Mouse (Mus musculus): ENCODE data around the gene Lmx1a.

Gene Lmx1a

GRCm38 (mm10) chr1:167788684-167789413 lies 99.8 kb downstream of the Lmx1a start:
- no peak for DNase-seq (ENCODE audit: low spot score)

- no peak for DNase-seq (ENCODE audit: low spot score)
Observed at GRCm38 (mm10) chr1:167789448-167789847, 100.4 kb downstream of the Lmx1a start.

GRCm38 (mm10) chr1:167790688-167791087 lies 101.7 kb downstream of the Lmx1a start:
- no peak for DNase-seq (ENCODE audit: low spot score)

- DNase-seq (ENCODE audit: low spot score): no peak
Observed at GRCm38 (mm10) chr1:167791221-167791620, 102.2 kb downstream of the Lmx1a start.

DNA sequence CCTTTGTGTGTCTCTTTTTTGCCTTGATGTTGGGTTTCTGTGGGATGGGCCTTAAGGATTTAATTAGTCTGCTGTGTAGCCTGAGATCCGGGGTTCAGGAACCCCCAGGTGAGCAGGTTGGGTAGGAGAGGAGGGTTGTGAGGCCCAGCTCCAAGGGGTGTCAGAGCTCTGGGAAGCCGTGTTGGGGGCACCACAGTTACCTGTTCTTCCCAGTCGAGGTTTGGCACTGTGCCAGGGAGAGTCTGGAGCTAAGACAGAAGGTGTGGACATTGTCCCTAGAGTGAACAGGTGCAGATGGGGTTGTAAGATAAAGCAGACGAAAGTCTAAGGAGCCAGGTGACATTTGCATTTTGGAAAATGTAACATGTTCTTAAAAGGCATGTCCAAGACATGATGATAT lies 112.9 kb downstream of the Lmx1a start:
- DNase-seq (ENCODE audit: low spot score): no peak

DNA sequence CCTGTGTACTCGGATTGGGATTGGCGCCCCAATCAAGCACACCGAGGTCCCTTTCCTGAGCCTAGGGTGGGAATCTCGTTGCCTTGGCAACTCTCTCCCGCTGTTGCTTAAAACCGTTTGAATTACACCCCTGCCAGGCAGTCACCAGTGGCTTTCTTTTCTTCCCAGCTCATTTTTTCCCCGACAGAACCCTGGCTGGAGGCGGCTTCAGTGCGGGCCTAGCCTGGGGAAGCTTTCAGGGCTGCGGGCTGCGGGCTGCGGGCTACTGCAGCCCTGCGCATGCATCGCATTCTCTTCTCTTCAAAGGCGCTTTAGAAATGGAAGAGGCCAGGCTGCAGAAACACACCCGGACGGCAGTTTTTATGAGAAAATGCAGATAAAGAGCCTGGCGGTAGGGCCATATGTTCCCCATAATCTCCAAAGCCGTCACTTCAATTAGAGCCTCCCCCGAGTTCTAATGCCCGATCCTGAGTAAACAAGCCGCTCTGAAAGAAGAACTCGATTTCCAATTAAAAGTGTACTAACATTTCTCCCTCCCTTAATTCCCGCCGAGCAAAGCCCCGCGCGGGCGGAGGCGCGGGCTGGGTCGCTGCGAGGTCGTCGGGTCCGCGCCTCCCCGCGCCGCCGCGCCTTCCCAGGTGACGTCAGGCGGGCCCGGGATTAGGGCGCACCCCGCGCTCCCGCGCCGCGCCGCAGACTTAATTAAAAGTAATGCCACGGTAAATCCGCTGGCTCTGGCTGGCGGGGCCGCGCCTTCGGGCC lies 113.7 kb downstream of the Lmx1a start:
- DNase-seq (ENCODE audit: low spot score): no peak

DNA sequence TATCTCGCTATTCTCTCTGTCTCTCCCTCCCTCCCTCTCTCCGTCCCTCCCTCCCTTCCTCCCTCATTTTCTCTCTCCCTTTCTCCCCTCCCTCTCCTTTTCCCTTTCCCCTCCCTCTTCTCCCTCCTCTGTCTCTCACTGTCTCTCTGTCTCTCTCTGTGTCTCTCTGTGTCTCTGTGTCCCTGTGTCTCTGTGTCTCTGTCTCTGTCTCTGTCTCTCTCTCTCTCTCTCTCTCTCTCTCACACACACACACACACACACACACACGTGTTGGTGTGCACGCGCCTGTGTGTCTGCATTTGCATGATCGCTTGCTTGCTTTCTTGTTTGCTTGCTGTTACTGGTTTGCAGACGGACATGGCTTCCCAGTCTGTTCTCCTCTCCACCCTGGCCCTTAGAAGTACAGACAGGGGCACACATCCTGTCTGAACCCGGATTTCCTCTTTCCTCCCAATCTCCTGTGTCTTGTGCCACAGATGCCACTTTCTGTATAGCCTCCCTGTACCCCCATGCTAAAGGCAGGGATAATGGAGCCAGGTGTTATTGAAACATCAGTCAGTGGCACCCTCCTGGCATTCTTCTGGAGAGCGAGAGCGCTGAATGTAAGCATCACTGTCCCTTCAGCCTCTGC lies 114.4 kb downstream of the Lmx1a start:
- no peak for DNase-seq (ENCODE audit: low spot score)

GRCm38 (mm10) chr1:167804836-167805235 lies 115.8 kb downstream of the Lmx1a start:
- DNase-seq (ENCODE audit: low spot score): no peak

DNA sequence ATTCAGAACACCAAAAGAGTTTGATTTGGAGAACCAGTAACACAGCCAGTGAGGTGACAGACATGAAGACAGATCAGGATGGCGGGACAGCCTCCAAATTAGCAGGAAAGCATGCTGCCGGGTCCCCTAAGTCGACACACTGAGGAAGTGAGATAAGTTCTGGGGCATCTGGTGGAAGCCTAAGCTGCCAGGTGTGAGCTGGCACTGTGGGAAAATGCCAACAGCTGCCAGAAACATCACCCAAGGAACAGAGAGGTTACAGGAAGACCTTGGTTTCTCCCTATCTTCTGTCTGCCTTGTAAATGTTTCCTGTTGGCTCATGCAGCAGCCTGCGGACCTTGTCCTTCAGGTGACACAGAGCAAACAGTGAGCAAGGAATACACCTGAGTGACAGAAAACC lies 122.1 kb downstream of the Lmx1a start:
- DNase-seq (ENCODE audit: low spot score): no peak

- no peak for DNase-seq (ENCODE audit: low spot score)
Observed at GRCm38 (mm10) chr1:167815166-167815565, 126.1 kb downstream of the Lmx1a start.

- no peak for DNase-seq (ENCODE audit: low spot score)
Observed at GRCm38 (mm10) chr1:167817028-167817427, 128.0 kb downstream of the Lmx1a start.

- DNase-seq (ENCODE audit: low spot score): no peak
Observed at GRCm38 (mm10) chr1:167817616-167818015, 128.6 kb downstream of the Lmx1a start.

DNA sequence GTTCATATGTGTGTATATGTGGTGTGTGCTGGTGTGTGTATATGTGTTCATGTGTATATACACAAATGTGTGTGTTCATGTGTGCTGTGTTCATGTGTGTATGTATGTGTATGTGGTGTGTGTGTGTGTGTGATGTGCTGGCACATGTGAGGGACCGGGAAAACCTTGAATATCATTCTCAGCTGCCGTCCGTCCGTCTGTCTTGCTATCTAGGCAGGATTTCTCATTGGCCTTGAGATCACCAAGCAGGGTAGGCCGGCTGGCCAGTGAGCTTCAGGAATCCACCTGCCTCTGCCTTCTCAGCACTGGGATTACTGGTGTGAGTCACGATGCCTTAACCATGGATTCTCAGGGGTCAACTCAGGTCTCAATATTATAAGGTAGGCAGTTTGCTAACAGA lies 131.0 kb downstream of the Lmx1a start:
- no peak for DNase-seq (ENCODE audit: low spot score)

- no peak for DNase-seq (ENCODE audit: low spot score)
Observed at GRCm38 (mm10) chr1:167821125-167821524, 132.1 kb downstream of the Lmx1a start.

DNA sequence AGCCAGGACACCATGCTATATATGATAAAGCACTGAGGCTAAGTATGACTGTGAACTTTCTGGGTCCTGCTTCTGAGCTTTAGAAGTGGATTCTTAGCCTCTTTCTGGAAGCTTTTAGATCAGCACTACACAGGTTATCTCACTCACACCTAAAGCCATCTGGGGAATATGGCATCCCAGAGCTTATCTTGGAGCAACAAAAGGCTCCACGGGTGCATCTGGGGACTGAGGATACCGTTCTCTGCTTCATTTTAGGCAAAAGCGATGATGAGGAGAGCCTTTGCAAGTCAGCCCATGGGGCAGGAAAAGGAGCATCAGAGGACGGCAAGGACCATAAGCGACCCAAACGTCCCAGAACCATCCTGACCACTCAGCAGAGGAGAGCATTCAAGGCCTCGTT lies 141.3 kb downstream of the Lmx1a start:
- DNase-seq (ENCODE audit: low spot score): no peak

DNA sequence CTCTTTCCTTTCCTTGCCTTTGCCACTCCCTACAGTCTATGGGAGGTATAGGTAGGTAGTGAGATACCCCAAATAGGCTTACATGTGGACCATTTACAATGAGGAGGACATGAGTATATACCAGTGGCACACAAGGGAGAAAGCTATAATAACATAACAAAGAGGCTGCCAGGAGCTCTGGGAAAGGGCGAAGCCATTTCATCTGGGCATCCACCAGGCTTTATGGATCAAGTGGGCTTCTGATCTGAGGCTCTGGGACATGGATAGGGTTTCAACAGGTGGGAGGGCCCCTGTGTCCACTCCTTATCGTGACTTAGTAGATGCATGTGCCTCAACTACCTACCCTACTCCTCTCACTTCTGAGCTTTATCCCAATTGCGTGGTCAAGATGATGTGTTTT lies 142.6 kb downstream of the Lmx1a start:
- no peak for DNase-seq (ENCODE audit: low spot score)

DNA sequence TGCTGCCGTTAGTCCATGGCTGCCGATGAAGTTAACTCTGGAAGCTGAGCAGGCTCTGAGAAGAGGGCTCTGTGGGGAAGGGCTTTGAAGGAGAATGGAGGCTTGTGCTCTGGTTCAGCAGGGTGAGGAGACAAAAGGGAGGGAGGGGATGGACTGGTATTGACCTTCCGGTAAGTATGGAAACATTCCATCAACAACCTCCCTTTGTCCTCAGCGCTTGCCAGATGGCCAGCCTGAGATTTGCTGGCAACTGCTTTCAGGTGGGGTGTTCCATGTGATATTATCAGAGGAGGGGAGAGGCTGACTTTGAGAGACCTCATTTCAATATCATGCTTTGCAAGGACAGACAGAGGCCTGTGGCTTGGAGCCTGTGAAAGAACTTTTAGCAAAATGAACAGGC lies 165.8 kb downstream of the Lmx1a start:
- no peak for DNase-seq (ENCODE audit: low spot score)

DNA sequence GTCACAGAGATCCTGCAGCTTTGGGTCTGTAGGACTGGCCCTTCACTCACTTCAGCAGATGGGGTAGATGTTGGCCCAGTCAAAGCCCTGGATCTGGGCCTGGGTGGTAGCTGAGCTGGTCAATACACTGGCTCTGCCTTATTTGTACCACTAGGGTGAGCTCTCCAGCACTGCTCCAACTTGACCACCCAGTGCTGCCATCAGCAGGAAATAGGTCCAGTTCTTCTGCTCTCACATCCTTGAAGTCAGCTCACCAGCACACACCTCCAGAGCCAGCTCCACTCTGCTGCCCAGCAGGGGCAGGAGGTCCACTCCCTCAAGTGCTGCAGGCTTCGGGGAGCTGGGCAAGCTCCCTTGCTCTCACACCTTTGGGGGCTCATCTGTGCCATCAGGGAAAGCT lies 183.0 kb downstream of the Lmx1a start:
- DNase-seq (ENCODE audit: low spot score): no peak

DNA sequence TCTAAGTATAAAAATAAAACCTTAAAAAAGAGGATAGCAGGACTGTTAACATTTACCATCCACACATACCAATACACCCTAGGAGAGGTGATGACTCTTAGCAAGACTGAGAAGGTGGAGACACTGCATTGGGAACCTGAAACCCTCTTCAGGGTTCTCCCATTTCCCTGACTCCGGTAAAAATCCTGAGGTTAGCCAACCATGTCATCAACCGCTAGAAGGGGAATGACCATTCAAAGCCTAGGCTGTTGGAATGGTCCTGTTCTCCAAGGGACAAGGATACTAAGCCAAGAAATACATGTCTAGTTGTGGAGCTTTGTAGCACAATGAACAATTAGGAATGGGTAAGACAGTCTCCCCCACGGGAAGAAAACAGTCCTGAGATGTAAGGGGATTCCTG lies 185.1 kb downstream of the Lmx1a start:
- no peak for DNase-seq (ENCODE audit: low spot score)

- DNase-seq (ENCODE audit: low spot score): no peak
Observed at GRCm38 (mm10) chr1:167877931-167878330, 188.9 kb downstream of the Lmx1a start.

DNA sequence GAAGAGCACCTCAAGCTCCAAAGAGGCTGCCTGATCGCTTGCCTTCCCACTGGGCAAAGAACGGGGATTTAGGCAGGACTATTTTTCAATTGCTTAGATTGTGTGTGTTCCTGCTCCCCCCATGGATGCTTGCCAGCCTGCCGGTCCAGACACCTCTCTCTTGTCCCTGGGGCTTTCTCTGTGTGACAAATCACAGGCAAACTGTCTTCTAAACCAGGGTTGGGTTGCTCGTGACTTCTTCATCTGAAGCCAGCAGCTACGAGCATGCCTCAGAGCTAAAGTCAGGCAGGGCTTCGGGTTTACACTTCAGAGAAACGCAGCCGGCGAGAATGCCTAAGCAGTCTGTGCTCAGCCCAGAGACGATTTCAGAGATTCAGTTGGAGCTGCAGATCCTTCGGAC lies 189.3 kb downstream of the Lmx1a start:
- no peak for DNase-seq (ENCODE audit: low spot score)

DNA sequence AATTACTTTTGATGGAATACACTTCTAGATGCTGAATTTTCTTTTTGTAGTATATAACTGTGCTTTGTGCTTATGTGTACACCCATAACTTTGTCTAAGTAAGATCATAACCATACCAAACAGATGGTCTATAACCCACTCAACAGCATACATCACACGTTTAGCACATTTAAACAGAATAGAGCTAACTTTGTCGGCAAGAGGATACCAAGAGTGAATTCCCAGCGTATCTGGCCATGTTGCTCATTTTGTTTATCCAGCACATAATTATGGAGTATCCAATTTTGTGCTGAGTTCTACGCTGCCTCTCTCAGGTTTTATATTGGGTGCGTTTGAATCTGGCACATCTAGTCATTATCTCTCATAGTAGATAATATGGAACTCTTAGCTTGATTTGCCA lies 196.7 kb downstream of the Lmx1a start:
- DNase-seq (ENCODE audit: low spot score): no peak

DNA sequence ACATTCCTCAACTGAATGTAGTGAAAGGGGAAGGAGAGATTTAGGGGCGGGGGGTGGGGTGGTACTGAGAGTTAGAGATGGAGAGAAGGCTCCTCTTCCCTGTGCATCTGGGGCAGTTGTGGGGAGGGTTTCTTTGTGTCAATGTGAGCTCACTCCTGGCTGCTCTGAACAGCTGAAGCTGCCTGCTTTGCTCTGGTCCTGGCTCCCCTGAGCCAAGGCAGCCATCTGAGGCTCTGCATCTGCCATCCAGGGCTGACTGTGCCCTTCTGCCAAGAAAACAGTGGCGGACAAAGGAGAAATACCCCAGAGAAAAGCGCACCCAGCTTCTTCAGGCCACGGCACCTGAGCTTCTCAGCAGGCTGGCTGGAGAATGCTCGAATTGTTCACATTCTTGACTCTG lies 199.1 kb downstream of the Lmx1a start:
- DNase-seq (ENCODE audit: low spot score): no peak

Data from ovary, postnatal 14 days (tissue).